Mouse (Mus musculus) urinary bladder, postnatal 0 days (tissue): Measurements from ENCODE around the gene Olfr157. TPM values are rescaled to one million over a fixed set of nuclear protein-coding genes. Genes with fewer than 3 reads are reported as not detected.

Source experiments
- polyA plus RNA-seq: library from polyadenylated mRNA; unstranded; fragments of >200 nt; fragmentation: Nextera tagmentation; extraction: Ambion mirVana; gene quantifications from 2 replicates; pipeline ENCODE4 v1.2.1, GENCODE M21; 2015

Olfr157 gene
- polyA plus RNA-seq: not detected in 2 replicates

DNA sequence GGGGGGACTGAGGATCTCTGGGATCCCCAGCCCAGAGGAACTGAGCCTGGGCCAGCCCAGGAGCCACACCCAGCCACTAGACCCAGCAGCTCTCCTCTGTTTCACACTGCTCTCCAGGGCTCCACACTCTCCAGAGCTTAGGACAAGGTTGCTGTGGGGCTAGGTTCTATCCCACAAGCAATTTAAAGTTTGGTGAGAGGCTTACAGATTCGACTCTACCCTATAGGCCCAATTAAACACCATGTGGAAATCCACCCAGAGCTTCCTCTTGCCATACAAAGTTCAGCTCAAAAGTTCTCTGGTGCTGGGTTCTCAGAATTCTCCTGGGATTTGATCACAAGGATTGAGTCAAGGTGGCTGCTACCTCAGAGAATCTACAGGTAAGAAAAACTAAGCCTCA, at the start of gene Olfr157:
Gene Olfr157 (minus strand): TSS at position 101 of the 400 bp plus-strand sequence.

DNA sequence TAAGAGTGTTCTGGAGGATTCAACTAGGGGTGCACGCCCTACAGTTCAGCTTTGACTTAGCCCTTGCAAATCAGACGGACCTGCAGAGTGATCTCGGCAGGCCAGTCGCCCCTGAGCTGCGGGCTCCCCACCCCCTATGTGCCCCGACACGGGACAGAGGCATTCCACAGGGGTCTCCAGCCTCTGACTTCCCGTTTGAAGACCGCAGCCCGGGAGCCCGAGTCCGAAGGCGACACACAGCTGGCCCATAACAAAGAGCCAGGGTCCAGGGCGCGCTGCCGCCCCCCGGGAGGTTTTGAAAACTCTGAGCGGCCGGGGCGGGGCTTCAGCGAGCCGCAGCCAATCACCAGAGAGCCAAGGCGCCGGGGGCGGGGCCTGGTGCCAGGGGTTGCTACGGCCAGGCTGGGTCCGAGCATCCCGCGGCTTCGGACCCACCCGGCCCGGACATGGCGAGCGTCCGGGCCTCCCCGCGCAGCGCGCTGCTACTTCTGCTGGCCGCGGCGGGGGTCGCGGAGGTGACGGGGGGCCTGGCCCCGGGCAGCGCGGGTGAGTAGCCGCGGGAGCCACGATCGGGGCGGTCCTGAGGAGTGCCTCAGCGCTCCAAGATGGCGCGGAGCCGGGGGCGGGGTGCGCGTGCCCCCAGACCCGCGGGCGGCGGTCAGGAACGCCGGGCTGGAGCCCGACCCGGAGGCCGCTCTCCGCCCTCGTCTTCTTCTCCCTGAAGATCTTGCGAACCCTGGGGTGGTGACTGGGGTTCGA, 35.3 kb upstream of the Olfr157 start, which contains the start of gene Reck:
Gene Reck (plus strand): TSS at position 371 of the 759 bp plus-strand sequence.

DNA sequence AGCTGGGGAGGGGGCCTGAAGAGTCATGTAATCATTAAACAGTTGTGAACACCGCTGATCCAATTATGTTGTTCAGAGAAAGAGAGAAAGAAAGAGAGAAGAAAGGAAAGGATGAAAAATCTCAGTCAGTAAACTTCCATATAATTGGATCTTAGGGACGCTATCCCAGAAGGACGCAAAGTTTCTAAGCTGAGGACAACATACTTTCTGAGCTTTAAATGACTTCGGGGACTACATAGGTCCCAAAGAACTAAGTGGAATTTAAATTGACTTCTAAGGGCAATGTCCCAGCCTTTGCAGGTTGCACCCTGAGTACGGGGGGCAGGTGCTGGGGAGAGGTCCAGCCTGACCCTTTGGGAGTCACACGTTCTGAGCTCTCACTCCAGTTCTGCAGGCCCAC, 11.3 kb upstream of the Olfr157 start, which contains the start of gene Olfr155:
Gene Olfr155 (plus strand): TSS at position 301 of the 400 bp plus-strand sequence.

DNA sequence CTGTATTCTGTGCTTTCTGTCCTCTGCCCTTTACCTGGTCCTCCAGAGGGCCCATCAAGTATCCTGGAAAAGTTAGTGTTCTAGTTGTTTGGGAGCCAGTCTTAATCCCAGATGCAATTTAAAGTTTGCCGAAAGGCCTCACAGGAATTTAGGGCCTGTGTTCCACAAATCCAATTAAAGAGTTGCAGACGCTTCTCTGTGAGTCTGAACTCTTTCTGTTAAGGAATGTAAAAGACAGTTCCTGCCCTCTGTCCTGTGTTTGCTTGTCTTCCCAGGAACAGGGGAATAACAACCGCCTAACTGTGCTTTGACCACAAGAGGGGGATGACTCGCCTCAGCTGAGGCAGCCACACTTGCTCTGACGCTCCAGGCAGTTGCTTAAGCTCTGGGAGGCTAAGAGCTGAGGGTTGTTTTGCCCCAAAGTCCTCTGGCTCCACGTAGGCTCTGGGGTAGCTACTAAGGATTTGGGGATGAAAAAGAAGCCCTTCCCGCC, 16.1 kb downstream of the Olfr157 start, which contains the start of gene Olfr156:
Gene Olfr156 (minus strand): TSS at position 51 of the 493 bp plus-strand sequence.

Other genes with a start within 250 kb of the Olfr157 start
- gene Npr2, start 208.3 kb downstream of the Olfr157 start, polyA plus RNA-seq: 8.3 and 8.5 TPM in 2 replicates
- 0.10 TPM in 1 of 2 replicates, not detected in the other for gene Spag8, start 186.6 kb downstream of the Olfr157 start, polyA plus RNA-seq
- gene Hint2, start 183.7 kb downstream of the Olfr157 start, polyA plus RNA-seq: 114 and 122 TPM in 2 replicates
- gene Tmem8b, start 171.2 kb downstream of the Olfr157 start, polyA plus RNA-seq: 3.0 and 3.4 TPM in 2 replicates
- gene Fam221b, start 171.1 kb downstream of the Olfr157 start, polyA plus RNA-seq: 1.5 and 2.7 TPM in 2 replicates
- not detected in 2 replicates for gene Olfr70, start 139.4 kb downstream of the Olfr157 start, polyA plus RNA-seq
- not detected in 2 replicates for gene Olfr71, start 129.9 kb downstream of the Olfr157 start, polyA plus RNA-seq
- 6.1 and 7.9 TPM in 2 replicates for gene Hrct1, start 113.0 kb downstream of the Olfr157 start, polyA plus RNA-seq
- 0.42 and 0.43 TPM in 2 replicates for gene Spaar, start 110.2 kb downstream of the Olfr157 start, polyA plus RNA-seq
- not detected in 2 replicates for gene Olfr159, start 69.2 kb downstream of the Olfr157 start, polyA plus RNA-seq
- not detected in 2 replicates for gene Olfr156, start 16.3 kb downstream of the Olfr157 start, polyA plus RNA-seq
- gene Olfr155, start 11.4 kb upstream of the Olfr157 start, polyA plus RNA-seq: not detected in 2 replicates
- gene Reck, start 35.3 kb upstream of the Olfr157 start, polyA plus RNA-seq: 11.2 and 15.7 TPM in 2 replicates
- gene Glipr2, start 117.2 kb upstream of the Olfr157 start, polyA plus RNA-seq: 85.5 and 92.0 TPM in 2 replicates
- gene Ccin, start 143.3 kb upstream of the Olfr157 start, polyA plus RNA-seq: not detected in 2 replicates
- gene Clta, start 164.3 kb upstream of the Olfr157 start, polyA plus RNA-seq: 190 and 193 TPM in 2 replicates
- gene Gne, start 244.0 kb upstream of the Olfr157 start, polyA plus RNA-seq: 25.1 and 27.7 TPM in 2 replicates